Mouse (Mus musculus) heart, adult 2 months (tissue): ENCODE measurements around the gene 3425401B19Rik.

Experiments
- EP300 ChIP-seq: fragments of 200-500 bp; IDR thresholded peaks from 2 replicates; pipeline ENCODE4 v1.6.1; 2011; ENCODE audit warnings: low read depth, low read length, control low read depth; ENCODE audit not compliant: insufficient read depth
- POLR2A ChIP-seq: fragments of 200-500 bp; IDR thresholded peaks from 2 replicates; pipeline ENCODE4 v1.6.1; 2011; ENCODE audit warnings: mild to moderate bottlenecking, low read depth, low read length, control low read depth; ENCODE audit not compliant: insufficient read depth

GRCm38 (mm10) chr14:32715489-32715888 is 30.4 kb upstream of the 3425401B19Rik start:
- no peak for TF ChIP-seq EP300
- no peak for TF ChIP-seq POLR2A
